Mouse (Mus musculus) ES-Bruce4 (cell line): Measurements from ENCODE around the gene Wdr46. TPM values are rescaled to one million over a fixed set of nuclear protein-coding genes. Genes with fewer than 3 reads are reported as not detected.
A peak's percentile ranks its signal among the peaks of the same experiment; 100 is the strongest.
"Not testable (repeated sequence)": the region's sequence is repeated elsewhere in the genome, so short reads cannot be mapped to it uniquely, and the experiment has no call there.

Experiments used
- H3K27ac ChIP-seq: 2 replicates; pipeline ENCODE4 v1.5.1; 2012; ENCODE audit warnings: low read length, inconsistent platforms; ENCODE audit not compliant: insufficient read depth
- H3K27me3 ChIP-seq: 2 replicates; pipeline ENCODE4 v1.6.1; 2012; ENCODE audit warnings: mild to moderate bottlenecking, low read length, inconsistent platforms; ENCODE audit not compliant: control insufficient read depth, poor library complexity, insufficient read depth, severe bottlenecking
- H3K36me3 ChIP-seq: 2 replicates; pipeline ENCODE4 v1.6.1; 2012; ENCODE audit warnings: inconsistent platforms, mild to moderate bottlenecking, low read length, moderate library complexity; ENCODE audit not compliant: control insufficient read depth, poor library complexity, insufficient read depth, severe bottlenecking
- H3K4me1 ChIP-seq: one replicate; pipeline ENCODE4 v1.8.1; 2011; ENCODE audit warnings: low read length; ENCODE audit not compliant: control insufficient read depth, insufficient read depth
- H3K4me3 ChIP-seq: 2 replicates; pipeline ENCODE4 v1.5.1; 2011; ENCODE audit warnings: low read depth, mild to moderate bottlenecking, low read length
- H3K9ac ChIP-seq: 2 replicates; pipeline ENCODE4 v1.6.1; 2012; ENCODE audit warnings: low read depth, mild to moderate bottlenecking, inconsistent platforms; ENCODE audit not compliant: poor library complexity, severe bottlenecking
- H3K9me3 ChIP-seq: replicated peaks from 2 replicates; pipeline ENCODE4 v1.6.1; 2012; ENCODE audit warnings: mild to moderate bottlenecking, low read length, inconsistent platforms; ENCODE audit not compliant: control insufficient read depth, poor library complexity, insufficient read depth, severe bottlenecking
- CTCF ChIP-seq: IDR thresholded peaks from one replicate; pipeline ENCODE4 v1.8.1; 2011; ENCODE audit warnings: low read depth, low read length
- EP300 ChIP-seq: IDR thresholded peaks from 2 replicates; pipeline ENCODE4 v1.6.1; 2011; ENCODE audit warnings: low read depth, low read length; ENCODE audit not compliant: insufficient read depth
- POLR2A ChIP-seq: IDR thresholded peaks from one replicate; pipeline ENCODE4 v1.8.1; 2011; ENCODE audit warnings: low read length; ENCODE audit not compliant: insufficient read depth
- polyA plus RNA-seq: library from polyadenylated mRNA; stranded (reverse); fragments of >200 nt; gene quantifications from 2 replicates; pipeline ENCODE4 v1.2.4, GENCODE M21; 2011; ENCODE audit warnings: low read depth; ENCODE audit not compliant: missing spikeins, insufficient read depth, insufficient read length

Gene Wdr46
- polyA plus RNA-seq, 1 experiment, result 25.3 TPM

DNA sequence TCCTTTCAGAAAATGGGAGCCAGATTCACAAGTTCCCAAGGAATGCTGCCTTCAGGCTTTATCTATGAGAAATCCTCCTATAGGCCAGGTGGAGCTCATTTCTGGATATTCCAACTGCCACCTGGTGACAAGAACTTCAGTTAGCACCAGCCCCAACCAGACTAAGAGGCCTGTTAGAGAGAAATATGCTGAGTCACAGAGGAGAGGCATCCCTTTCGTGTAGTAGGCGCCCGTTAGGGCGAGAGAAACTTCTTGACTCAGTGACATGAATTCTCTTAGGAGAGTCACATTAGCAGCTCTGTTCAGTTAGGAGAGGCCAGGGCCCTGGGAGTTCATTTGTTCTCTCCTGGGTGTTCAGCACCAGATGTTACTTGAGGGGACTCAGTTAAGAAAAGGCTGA, 40.8 kb upstream of the Wdr46 start:
- Histone ChIP-seq H3K36me3 (no peaks in the 10 kb centered on the region), H3K27ac (peak overlapping the region; percentile 92), H3K9me3 (no peaks in the 10 kb centered on the region), H3K4me3 (no peak overlapping the region), H3K27me3 (no peaks in the 10 kb centered on the region), H3K4me1 (peaks cover 10% of the 10 kb centered on the region), H3K9ac (peak overlapping the region; percentile 64)
- TF ChIP-seq EP300, result no peak
- TF ChIP-seq POLR2A, result no peak
- no peak for TF ChIP-seq CTCF

DNA sequence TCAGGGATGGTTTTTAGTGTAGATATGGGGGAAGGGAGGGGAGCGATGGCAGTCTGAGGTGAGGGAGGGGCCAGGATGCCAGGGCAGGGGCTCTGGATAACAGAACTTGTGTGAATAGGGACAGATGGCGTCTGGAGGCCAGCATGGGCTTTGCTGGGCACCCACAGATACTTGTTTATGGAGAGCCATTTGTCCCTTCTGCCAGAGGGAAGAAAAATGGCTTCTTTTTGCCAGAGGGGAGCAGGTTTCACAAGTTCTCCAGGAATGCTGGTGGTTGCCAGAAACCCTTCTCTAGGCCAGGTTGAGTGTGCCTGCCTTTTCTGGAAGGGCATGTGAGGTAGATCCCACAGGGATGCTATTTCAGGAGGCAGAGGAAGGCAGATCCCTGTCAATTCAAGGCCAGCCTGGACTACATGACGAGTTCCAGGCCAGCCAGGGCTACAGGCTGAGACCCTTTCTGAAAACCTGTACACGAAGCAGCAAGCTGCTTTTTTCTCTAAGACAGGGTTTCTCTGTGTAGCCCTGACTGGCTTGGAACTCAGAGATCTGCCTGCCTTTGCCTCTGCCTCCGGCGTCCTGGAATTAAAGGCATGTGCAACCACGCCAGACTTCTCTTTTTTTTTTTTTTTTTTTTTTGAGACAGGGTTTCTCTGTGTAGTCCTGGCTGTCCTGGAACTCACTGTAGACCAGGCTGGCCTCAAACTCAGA, 40.0 kb upstream of the Wdr46 start:
- Histone ChIP-seq H3K27ac (peak overlapping the region; percentile 92), H3K4me1 (peaks cover 10% of the 10 kb centered on the region), H3K9me3 (no peaks in the 10 kb centered on the region), H3K4me3 (no peak overlapping the region), H3K27me3 (no peaks in the 10 kb centered on the region), H3K9ac (peak overlapping the region; percentile 64), H3K36me3 (no peaks in the 10 kb centered on the region)
- no peak for TF ChIP-seq POLR2A
- no peak for TF ChIP-seq EP300
- no peak for TF ChIP-seq CTCF

- Histone ChIP-seq H3K27ac (peak overlapping the region; percentile 92), H3K9ac (peak overlapping the region; percentile 64; the same call in 1 of the 2 replicates), H3K9me3 (no peaks in the 10 kb centered on the region), H3K36me3 (no peaks in the 10 kb centered on the region), H3K4me3 (no peak overlapping the region), H3K27me3 (no peaks in the 10 kb centered on the region), H3K4me1 (peaks cover 10% of the 10 kb centered on the region)
- TF ChIP-seq CTCF, result no peak
- no peak for TF ChIP-seq POLR2A
- TF ChIP-seq EP300, result peak; percentile 97
These were observed 39.5 kb upstream of the Wdr46 start for GRCm38 (mm10) chr17:33900989-33901314.

- Histone ChIP-seq H3K27me3 (no peaks in the 10 kb centered on the region), H3K4me1 (peaks cover 10% of the 10 kb centered on the region), H3K9ac (peak overlapping the region; percentile 58), H3K9me3 (no peaks in the 10 kb centered on the region), H3K27ac (peak overlapping the region; percentile 92), H3K4me3 (no peak overlapping the region), H3K36me3 (no peaks in the 10 kb centered on the region)
- TF ChIP-seq CTCF, result no peak
- TF ChIP-seq EP300, result peak; percentile 80; the same call in 1 of the 2 replicates
These were observed 38.8 kb upstream of the Wdr46 start for GRCm38 (mm10) chr17:33901653-33902052.

DNA sequence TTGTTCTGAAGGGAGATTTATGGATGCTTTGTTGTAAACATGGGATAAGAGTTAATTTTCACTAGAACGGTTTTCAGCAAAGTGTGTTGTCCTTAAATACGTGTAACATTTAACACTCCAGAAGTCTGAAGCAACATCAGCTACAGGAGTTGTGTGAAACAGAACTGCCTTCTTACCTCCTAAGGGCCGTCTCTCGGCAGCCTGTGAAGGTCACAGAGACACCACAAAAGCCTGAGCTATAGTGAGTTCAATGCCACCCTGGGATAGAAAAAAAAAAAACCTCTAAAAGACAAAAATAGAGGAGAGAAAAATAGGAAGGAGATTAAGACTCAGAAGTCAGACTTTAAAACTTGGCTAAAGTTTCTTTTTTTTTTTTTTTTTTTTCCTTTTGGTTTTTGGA, 38.4 kb upstream of the Wdr46 start:
- H3K4me3 ChIP-seq, result no peak overlapping the region
- no peaks in the 10 kb centered on the region for H3K36me3 ChIP-seq
- H3K9me3 ChIP-seq, result no peaks in the 10 kb centered on the region
- no peak for TF ChIP-seq POLR2A
- no peak for TF ChIP-seq CTCF
- no peak for TF ChIP-seq EP300
- H3K9ac ChIP-seq, result peak overlapping the region; percentile 58
- no peaks in the 10 kb centered on the region for H3K27me3 ChIP-seq
- H3K4me1 ChIP-seq, result peaks cover 10% of the 10 kb centered on the region
- H3K27ac ChIP-seq, result peak overlapping the region; percentile 92

DNA sequence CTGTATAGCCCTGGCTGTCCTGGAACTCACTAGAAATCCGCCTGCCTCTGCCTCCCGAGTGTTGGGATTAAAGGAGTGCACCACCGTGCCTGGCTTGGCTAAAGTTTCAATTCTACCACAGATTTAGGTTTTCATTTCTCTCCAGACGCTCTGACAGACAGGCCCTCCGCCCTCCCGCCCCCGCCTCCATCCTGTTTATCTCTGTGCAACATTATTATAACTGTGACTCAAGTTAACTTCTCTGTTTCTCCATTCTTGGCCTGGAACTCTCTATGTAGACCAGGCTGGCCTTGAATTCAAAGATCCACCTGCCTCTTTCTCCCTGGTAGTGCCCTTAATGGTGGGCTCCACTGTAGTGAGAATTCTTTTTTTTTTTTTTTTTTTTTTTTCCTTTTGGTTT, 38.0 kb upstream of the Wdr46 start:
- Histone ChIP-seq H3K4me1 (peaks cover 10% of the 10 kb centered on the region), H3K27ac (peak overlapping the region; percentile 92), H3K4me3 (no peak overlapping the region), H3K36me3 (no peaks in the 10 kb centered on the region), H3K9ac (peak overlapping the region; percentile 58), H3K9me3 (no peaks in the 10 kb centered on the region), H3K27me3 (no peaks in the 10 kb centered on the region)
- no peak for TF ChIP-seq CTCF
- TF ChIP-seq POLR2A, result no peak
- no peak for TF ChIP-seq EP300

- Histone ChIP-seq H3K4me1 (peaks cover 10% of the 10 kb centered on the region), H3K4me3 (peak overlapping the region; percentile 16; the same call in 1 of the 2 replicates), H3K27ac (peak overlapping the region; percentile 92), H3K9ac (peak overlapping the region; percentile 58)
- not testable (repeated sequence) for H3K27me3 ChIP-seq, H3K36me3 ChIP-seq, H3K9me3 ChIP-seq
These were observed 36.4 kb upstream of the Wdr46 start for GRCm38 (mm10) chr17:33903911-33904651.

DNA sequence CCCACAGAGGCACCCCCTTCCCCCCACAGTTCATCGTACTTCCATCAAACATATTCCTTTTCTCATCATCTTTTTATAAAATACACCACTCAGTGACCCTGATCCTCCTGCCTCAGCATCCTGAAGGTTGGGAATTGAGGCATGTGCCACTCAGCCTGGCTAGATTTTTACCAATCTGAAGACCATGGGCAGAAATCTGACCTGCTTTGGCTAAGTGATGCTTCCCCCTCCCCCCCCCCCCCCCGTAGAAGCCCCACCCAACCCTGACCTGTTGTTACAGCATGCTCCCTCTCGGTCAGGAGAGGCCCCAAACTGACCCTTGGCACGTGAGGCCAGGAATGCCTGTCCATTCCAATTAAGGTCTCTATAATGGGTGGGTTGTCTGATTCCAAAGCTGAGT, 35.6 kb upstream of the Wdr46 start, which contains the start of gene Platr17:
Platr17 (plus strand) TSS at position 301 of the 400 bp plus-strand sequence.
- peak within 1 kb of the TSS; percentile 78 for H3K9ac ChIP-seq
- not testable (repeated sequence) for H3K36me3 ChIP-seq, H3K27me3 ChIP-seq, H3K9me3 ChIP-seq, H3K4me1 ChIP-seq
- peak within 1 kb of the TSS; percentile 92 for H3K27ac ChIP-seq
- peak within 1 kb of the TSS; percentile 65 for H3K4me3 ChIP-seq
